Mouse (Mus musculus) heart, embryonic 12.5 days (tissue): ENCODE data around the gene Tars. TPM values are rescaled to one million over a fixed set of nuclear protein-coding genes. Genes with fewer than 3 reads are reported as not detected.
A peak's percentile ranks its signal among the peaks of the same experiment; 100 is the strongest.

Source experiments
- ATAC-seq: fragments of 200-750 bp; cut with Nextera tagmentation; 2 replicates; pipeline ENCODE4 v1.8.0; 2017; ENCODE audit warnings: moderate TSS enrichment, moderate library complexity; ENCODE audit not compliant: insufficient number of reproducible peaks, low FRiP score
- H3K27ac ChIP-seq: fragments of 300-500 bp; sonication (generic); 2 replicates; pipeline ENCODE4 v1.5.1; 2016; ENCODE audit warnings: mild to moderate bottlenecking, moderate library complexity; ENCODE audit not compliant: poor library complexity, severe bottlenecking
- H3K27me3 ChIP-seq: fragments of 300-500 bp; sonication (generic); replicated peaks from 2 replicates; pipeline ENCODE4 v1.6.1; 2016; ENCODE audit warnings: mild to moderate bottlenecking, moderate library complexity
- H3K36me3 ChIP-seq: fragments of 300-500 bp; sonication (generic); 2 replicates; pipeline ENCODE4 v1.6.1; 2016; ENCODE audit warnings: mild to moderate bottlenecking, moderate library complexity
- H3K4me1 ChIP-seq: fragments of 300-500 bp; sonication (generic); replicated peaks from 2 replicates; pipeline ENCODE4 v1.6.1; 2016; ENCODE audit warnings: mild to moderate bottlenecking
- H3K4me2 ChIP-seq: fragments of 300-500 bp; sonication (generic); 2 replicates; pipeline ENCODE4 v1.6.1; 2016; ENCODE audit warnings: mild to moderate bottlenecking, moderate library complexity
- H3K4me3 ChIP-seq: fragments of 300-500 bp; sonication (generic); 2 replicates; pipeline ENCODE4 v1.5.1; 2016; ENCODE audit warnings: mild to moderate bottlenecking
- H3K9ac ChIP-seq: fragments of 300-500 bp; sonication (generic); 2 replicates; pipeline ENCODE4 v1.6.1; 2016; ENCODE audit warnings: mild to moderate bottlenecking, moderate library complexity
- H3K9me3 ChIP-seq: fragments of 300-500 bp; sonication (generic); replicated peaks from 2 replicates; pipeline ENCODE4 v1.6.1; 2016; ENCODE audit warnings: mild to moderate bottlenecking, moderate library complexity
- WGBS: fragments of 180-500 bp; shearing (Covaris S2); methylation state at CpG from one replicate; pipeline ENCODE4 v1.1.7; 2016; 5-methylcytosine and 5-hydroxymethylcytosine counted together
- polyA plus RNA-seq: library from polyadenylated mRNA; unstranded; fragments of >200 nt; fragmentation: Nextera tagmentation; extraction: Ambion mirVana; gene quantifications from 2 replicates; pipeline ENCODE4 v1.2.1, GENCODE M21; 2016

The Tars gene
- polyA plus RNA-seq = 45.0 and 46.6 TPM in 2 replicates

GRCm38 (mm10) chr15:11399356-11400067 is at the start of gene Tars:
Tars (minus strand) TSS chr15:11399665.
- H3K9me3 ChIP-seq = no peaks in the 10 kb centered on the region
- H3K4me1 ChIP-seq = peaks cover 17% of the 10 kb centered on the region
- peak; percentile 100 for ATAC-seq
- H3K36me3 ChIP-seq = peaks cover 18% of the 10 kb centered on the region
- H3K4me2 ChIP-seq = peak within 1 kb of the TSS; percentile 82
- peak within 1 kb of the TSS; percentile 89 for H3K4me3 ChIP-seq
- peak within 1 kb of the TSS; percentile 20; the same call in 1 of the 2 replicates for H3K27ac ChIP-seq
- H3K9ac ChIP-seq = peak within 1 kb of the TSS; percentile 89
- under 1% methylated on average over 42 of the region's 42 CpGs for WGBS
- H3K27me3 ChIP-seq = peaks cover 4% of the 10 kb centered on the region; the same call in 1 of the 2 replicates

DNA sequence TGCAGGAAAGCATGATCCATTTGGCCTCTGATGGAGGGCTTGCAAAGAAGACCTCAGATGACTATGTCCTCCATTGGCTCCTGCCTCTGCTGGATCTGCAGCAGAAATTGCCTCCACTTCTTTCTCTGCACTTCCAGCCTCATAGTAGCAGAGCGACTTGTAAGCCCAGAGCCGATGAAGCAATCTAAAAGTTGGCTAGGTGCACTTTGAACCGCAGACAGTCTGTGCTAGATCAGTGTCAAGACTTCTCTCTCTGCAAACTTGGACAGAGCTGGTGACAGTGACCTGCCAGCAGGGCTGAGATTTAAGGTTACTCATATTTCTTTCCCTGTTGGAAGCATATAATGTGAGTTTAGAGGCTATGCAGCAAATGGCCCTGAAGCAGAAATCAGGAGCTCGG is 37.9 kb upstream of the Tars start:
- Histone ChIP-seq H3K27ac (no peak overlapping the region), H3K4me2 (no peak overlapping the region), H3K4me1 (no peaks in the 10 kb centered on the region), H3K36me3 (no peaks in the 10 kb centered on the region), H3K9ac (no peak overlapping the region), H3K4me3 (no peak overlapping the region), H3K27me3 (no peaks in the 10 kb centered on the region), H3K9me3 (no peaks in the 10 kb centered on the region; the same call in 1 of the 2 replicates)
- WGBS = 86% methylated on average over 4 of the region's 4 CpGs
- no peak for ATAC-seq

DNA sequence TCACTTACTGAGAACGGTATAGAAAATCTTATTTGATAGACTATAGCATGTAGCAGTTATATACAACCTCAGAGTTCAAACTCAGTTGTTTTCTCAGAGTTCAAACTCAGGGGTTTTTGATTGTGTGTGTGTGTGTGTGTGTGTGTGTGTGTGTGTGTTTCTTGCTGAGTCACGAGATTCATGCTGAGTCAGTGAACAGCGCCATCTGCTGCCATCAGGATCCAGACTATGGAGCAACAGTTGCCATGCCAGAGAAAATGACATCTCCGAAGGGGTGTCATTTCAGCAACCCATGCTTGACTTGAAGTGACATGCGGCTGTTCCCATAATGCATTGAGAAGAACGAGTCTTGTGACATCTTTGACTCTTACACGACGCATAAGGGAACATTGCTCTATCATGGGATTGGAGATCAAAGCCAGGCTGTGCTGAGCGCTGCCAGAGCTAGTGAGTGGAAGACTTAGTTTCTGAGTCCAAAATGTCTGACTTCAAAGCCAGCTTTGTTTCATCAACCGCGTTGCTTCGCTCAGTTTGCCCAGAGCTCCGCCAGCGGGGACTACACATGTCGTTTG is 37.3 kb upstream of the Tars start:
- WGBS = 88% methylated on average over 15 of the region's 15 CpGs
- Histone ChIP-seq H3K9ac (no peak overlapping the region), H3K4me3 (no peak overlapping the region), H3K4me2 (no peak overlapping the region), H3K27me3 (no peaks in the 10 kb centered on the region), H3K4me1 (no peaks in the 10 kb centered on the region), H3K9me3 (no peaks in the 10 kb centered on the region; the same call in 1 of the 2 replicates), H3K36me3 (no peaks in the 10 kb centered on the region), H3K27ac (no peak overlapping the region)
- ATAC-seq = no peak

DNA sequence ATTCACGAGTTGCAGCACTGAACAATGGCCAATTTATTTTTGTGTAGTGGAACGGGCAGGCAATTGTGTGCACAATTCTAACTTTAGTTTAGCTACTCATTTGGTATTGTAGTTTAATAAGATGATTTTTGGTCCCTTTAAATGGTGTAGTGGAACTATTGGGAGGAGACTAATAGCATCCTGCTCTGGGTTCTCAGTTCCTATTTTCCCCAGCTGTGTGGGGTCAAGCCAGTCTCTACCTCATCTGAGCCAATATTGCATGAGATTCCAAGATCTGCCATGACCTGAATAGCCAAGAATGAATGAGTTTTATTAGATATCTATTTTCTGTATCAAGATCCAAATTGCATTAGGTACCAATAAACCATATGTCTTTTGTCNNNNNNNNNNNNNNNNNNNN is 27.4 kb upstream of the Tars start:
- H3K4me1 ChIP-seq = no peaks in the 10 kb centered on the region
- H3K27me3 ChIP-seq = no peaks in the 10 kb centered on the region
- no peaks in the 10 kb centered on the region for H3K36me3 ChIP-seq
- H3K9ac ChIP-seq = no peak overlapping the region
- no peak overlapping the region for H3K4me2 ChIP-seq
- 87% methylated on average over 2 of the region's 2 CpGs for WGBS
- ATAC-seq = no peak
- H3K27ac ChIP-seq = no peak overlapping the region
- no peak overlapping the region for H3K4me3 ChIP-seq
- H3K9me3 ChIP-seq = no peaks in the 10 kb centered on the region

GRCm38 (mm10) chr15:11413484-11413883 is 14.0 kb upstream of the Tars start:
- Histone ChIP-seq H3K27ac (no peak overlapping the region), H3K36me3 (no peaks in the 10 kb centered on the region), H3K9ac (no peak overlapping the region), H3K4me1 (no peaks in the 10 kb centered on the region), H3K4me3 (no peak overlapping the region), H3K9me3 (no peaks in the 10 kb centered on the region), H3K4me2 (no peak overlapping the region), H3K27me3 (no peaks in the 10 kb centered on the region)
- no peak for ATAC-seq
- 88% methylated on average over 1 of the region's 1 CpGs for WGBS

DNA sequence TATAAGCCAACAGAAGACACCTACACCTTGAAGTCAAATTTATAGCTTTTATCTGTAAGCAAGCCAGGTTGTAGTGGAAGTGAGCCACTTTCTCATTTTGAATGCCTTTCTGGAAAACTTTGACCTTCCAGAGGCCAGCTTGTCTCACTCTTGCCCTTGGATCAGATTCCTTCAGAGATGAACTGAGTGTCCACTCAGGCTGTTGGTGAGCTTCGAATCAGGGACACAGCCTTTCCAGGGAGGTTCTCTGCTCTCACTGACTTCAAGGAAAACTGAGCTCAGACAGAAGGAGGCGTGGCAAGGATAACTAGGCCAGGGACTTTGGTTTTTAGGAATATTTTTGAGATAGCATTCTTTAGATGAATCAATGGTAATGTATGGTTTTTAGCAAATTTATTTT is 13.1 kb upstream of the Tars start:
- 68% methylated on average over 2 of the region's 2 CpGs for WGBS
- H3K9ac ChIP-seq = no peak overlapping the region
- no peaks in the 10 kb centered on the region for H3K36me3 ChIP-seq
- H3K9me3 ChIP-seq = no peaks in the 10 kb centered on the region
- H3K4me1 ChIP-seq = no peaks in the 10 kb centered on the region
- no peaks in the 10 kb centered on the region for H3K27me3 ChIP-seq
- H3K4me2 ChIP-seq = no peak overlapping the region
- H3K4me3 ChIP-seq = no peak overlapping the region
- ATAC-seq = no peak
- no peak overlapping the region for H3K27ac ChIP-seq

- 74% methylated on average over 7 of the region's 7 CpGs for WGBS
- H3K9me3 ChIP-seq = no peaks in the 10 kb centered on the region
- no peaks in the 10 kb centered on the region for H3K27me3 ChIP-seq
- no peaks in the 10 kb centered on the region for H3K4me1 ChIP-seq
- no peak overlapping the region for H3K27ac ChIP-seq
- H3K4me3 ChIP-seq = no peak overlapping the region
- no peak for ATAC-seq
- no peak overlapping the region for H3K9ac ChIP-seq
- no peak overlapping the region for H3K4me2 ChIP-seq
- H3K36me3 ChIP-seq = no peaks in the 10 kb centered on the region
Measured at GRCm38 (mm10) chr15:11411846-11412245, 12.4 kb upstream of the Tars start.

GRCm38 (mm10) chr15:11408155-11408826 is 8.8 kb upstream of the Tars start:
- Histone ChIP-seq H3K9me3 (no peaks in the 10 kb centered on the region), H3K27me3 (peaks cover 4% of the 10 kb centered on the region; the same call in 1 of the 2 replicates), H3K27ac (no peak overlapping the region), H3K4me1 (no peaks in the 10 kb centered on the region), H3K4me3 (no peak overlapping the region), H3K9ac (no peak overlapping the region), H3K4me2 (no peak overlapping the region), H3K36me3 (no peaks in the 10 kb centered on the region)
- ATAC-seq = no peak
- WGBS = 38% methylated on average over 7 of the region's 7 CpGs

DNA sequence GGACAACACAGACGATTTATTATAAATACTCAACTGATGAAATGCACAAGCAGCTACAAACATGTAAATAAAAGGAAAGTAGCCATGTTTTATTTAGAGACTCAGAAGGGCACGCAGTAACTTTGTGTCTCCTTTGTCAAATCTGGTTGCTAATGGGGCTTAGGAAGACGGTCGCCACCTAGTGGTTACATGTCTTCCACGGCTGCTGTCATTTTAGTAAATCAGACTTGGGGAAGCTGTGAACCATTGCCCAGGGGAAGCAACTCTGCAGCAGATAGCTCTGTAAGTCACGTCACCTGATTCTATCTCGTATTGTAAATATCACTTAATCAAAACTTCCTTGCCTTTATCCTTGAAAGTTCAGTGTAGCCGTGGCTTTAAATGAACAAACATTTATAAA is 7.9 kb upstream of the Tars start:
- Histone ChIP-seq H3K36me3 (no peaks in the 10 kb centered on the region), H3K27me3 (peaks cover 4% of the 10 kb centered on the region; the same call in 1 of the 2 replicates), H3K4me1 (no peaks in the 10 kb centered on the region), H3K9ac (no peak overlapping the region), H3K9me3 (no peaks in the 10 kb centered on the region), H3K4me2 (no peak overlapping the region), H3K27ac (no peak overlapping the region), H3K4me3 (no peak overlapping the region)
- WGBS = 15% methylated on average over 8 of the region's 8 CpGs
- no peak for ATAC-seq

- WGBS = 27% methylated on average over 9 of the region's 9 CpGs
- no peak overlapping the region for H3K4me2 ChIP-seq
Measured at GRCm38 (mm10) chr15:11406769-11407168, 7.3 kb upstream of the Tars start.

DNA sequence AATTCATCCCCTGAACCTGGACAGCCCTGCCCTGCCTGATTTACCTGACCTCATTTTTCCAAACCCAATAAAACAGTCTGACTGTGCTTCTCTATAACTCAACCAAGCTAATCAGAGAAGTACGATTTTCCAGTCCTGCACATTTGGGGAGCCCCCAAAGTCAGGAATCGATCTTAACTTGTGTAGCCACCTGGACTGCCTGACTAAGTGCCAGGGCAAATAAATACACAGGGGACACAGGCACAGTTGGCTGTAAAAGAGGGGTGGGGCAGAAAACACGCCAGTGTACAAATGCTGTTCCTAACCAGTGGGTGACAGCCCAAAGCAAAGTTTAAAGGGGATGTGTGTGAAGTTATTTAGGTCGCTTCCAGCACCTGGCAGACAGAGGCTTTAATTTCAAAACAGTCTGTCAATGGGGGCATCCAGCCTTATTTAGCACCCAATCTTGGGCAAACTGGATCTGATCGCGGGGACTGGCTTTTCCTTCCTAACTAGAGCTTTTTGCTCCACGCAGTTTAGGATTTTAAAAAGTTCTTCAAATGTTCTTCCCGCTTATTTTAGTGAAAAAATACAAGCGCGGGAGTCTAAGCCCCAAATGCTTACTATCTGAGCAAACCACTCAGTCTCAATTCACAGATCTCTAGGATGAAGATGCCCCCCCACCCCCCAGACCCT is 652 bp downstream of the Tars start:
- H3K27me3 ChIP-seq = 0 out of 2 replicates have a peak, but pooled peaks cover under 1% of the 10 kb centered on the region
- H3K4me3 ChIP-seq = peak overlapping the region; percentile 89
- peak overlapping the region; percentile 89 for H3K9ac ChIP-seq
- no peak for ATAC-seq
- H3K27ac ChIP-seq = no peak overlapping the region
- peaks cover 17% of the 10 kb centered on the region for H3K4me1 ChIP-seq
- H3K9me3 ChIP-seq = no peaks in the 10 kb centered on the region
- H3K4me2 ChIP-seq = peak overlapping the region; percentile 82
- H3K36me3 ChIP-seq = peaks cover 24% of the 10 kb centered on the region
- 6% methylated on average over 10 of the region's 10 CpGs for WGBS

More at GRCm38 (mm10) chr15:11406769-11407168, 7.3 kb upstream of the Tars start:
- H3K9me3 ChIP-seq = no peaks in the 10 kb centered on the region
- no peak overlapping the region for H3K27ac ChIP-seq
- H3K36me3 ChIP-seq = no peaks in the 10 kb centered on the region
- peaks cover 4% of the 10 kb centered on the region; the same call in 1 of the 2 replicates for H3K27me3 ChIP-seq
- no peak for ATAC-seq
- no peaks in the 10 kb centered on the region for H3K4me1 ChIP-seq
- no peak overlapping the region for H3K4me3 ChIP-seq
- no peak overlapping the region for H3K9ac ChIP-seq
